Mouse (Mus musculus) hindbrain, embryonic 11.5 days (tissue): Measurements from ENCODE around the gene Fbxl17. TPM values are rescaled to one million over a fixed set of nuclear protein-coding genes. Genes with fewer than 3 reads are reported as not detected.

Experiments used
- ATAC-seq: fragments of 200-750 bp; cut with Nextera tagmentation; 2 replicates; pipeline ENCODE4 v1.8.0; 2017; ENCODE audit warnings: mild to moderate bottlenecking, moderate TSS enrichment, moderate library complexity; ENCODE audit not compliant: low FRiP score
- DNase-seq: peaks from one replicate; pipeline ENCODE4 v3.0.0-alpha.2; 2015; ENCODE audit warnings: low spot score
- H3K27ac ChIP-seq: fragments of 300-500 bp; sonication (generic); 2 replicates; pipeline ENCODE4 v1.5.1; 2014; ENCODE audit warnings: mild to moderate bottlenecking, low read depth, low read length
- H3K27me3 ChIP-seq: fragments of 300-500 bp; sonication (generic); 2 replicates; pipeline ENCODE4 v1.6.1; 2014; ENCODE audit warnings: mild to moderate bottlenecking, low read length, moderate library complexity, mixed read lengths; ENCODE audit not compliant: control insufficient read depth, insufficient read depth
- H3K36me3 ChIP-seq: fragments of 300-500 bp; sonication (generic); 2 replicates; pipeline ENCODE4 v1.6.1; 2014; ENCODE audit warnings: mild to moderate bottlenecking, low read length, moderate library complexity, mixed read lengths; ENCODE audit not compliant: control insufficient read depth, insufficient read depth
- H3K4me1 ChIP-seq: fragments of 300-500 bp; sonication (generic); replicated peaks from 2 replicates; pipeline ENCODE4 v1.6.1; 2014; ENCODE audit warnings: low read length, mixed read lengths; ENCODE audit not compliant: control insufficient read depth, insufficient read depth
- H3K4me2 ChIP-seq: fragments of 300-500 bp; sonication (generic); replicated peaks from 2 replicates; pipeline ENCODE4 v1.6.1; 2014; ENCODE audit warnings: mild to moderate bottlenecking, low read depth, low read length
- H3K4me3 ChIP-seq: fragments of 300-500 bp; sonication (generic); 2 replicates; pipeline ENCODE4 v1.5.1; 2014; ENCODE audit warnings: low read depth, low read length
- H3K9ac ChIP-seq: fragments of 300-500 bp; sonication (generic); 2 replicates; pipeline ENCODE4 v1.6.1; 2014; ENCODE audit warnings: low read depth, low read length
- H3K9me3 ChIP-seq: fragments of 300-500 bp; sonication (generic); 2 replicates; pipeline ENCODE4 v1.6.1; 2016; ENCODE audit warnings: low read length; ENCODE audit not compliant: control insufficient read depth
- WGBS: fragments of 180-500 bp; shearing (Covaris S2); extraction: QIAGEN DNeasy Blood & Tissue Kit; methylation state at CpG from one replicate; pipeline ENCODE4 v1.1.7; 2014; 5-methylcytosine and 5-hydroxymethylcytosine counted together
- polyA plus RNA-seq: library from polyadenylated mRNA; unstranded; fragments of >200 nt; fragmentation: Nextera tagmentation; extraction: Ambion mirVana; gene quantifications from 2 replicates; pipeline ENCODE4 v1.2.1, GENCODE M21; 2014

The Fbxl17 gene
- polyA plus RNA-seq, 1 experiment from 2014 or later = 9.1 TPM

DNA sequence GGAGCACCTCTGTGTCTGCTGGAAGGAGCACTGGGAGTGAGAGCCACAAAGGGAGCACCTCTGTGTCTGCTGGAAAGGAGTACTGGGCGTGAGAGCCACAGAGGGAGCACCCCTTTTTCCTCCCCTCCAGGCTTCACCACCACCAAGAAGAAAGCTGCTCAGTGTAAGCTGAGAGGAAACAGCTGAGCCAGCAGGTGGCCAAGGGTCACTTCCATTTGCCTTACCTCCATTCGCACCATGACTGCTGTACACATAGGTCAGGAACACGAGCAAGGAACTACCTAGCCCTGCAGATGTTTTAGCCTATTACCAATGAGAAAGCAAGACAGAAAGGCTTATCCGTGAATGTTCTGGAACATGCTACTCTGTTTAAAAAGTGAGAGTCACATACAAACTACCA lies 10.3 kb downstream of the Fbxl17 start:
- H3K9ac ChIP-seq = no peak overlapping the region
- H3K27ac ChIP-seq = no peak overlapping the region
- 87% methylated on average over 4 of the region's 4 CpGs for WGBS
- no peak overlapping the region for H3K4me2 ChIP-seq
- H3K4me3 ChIP-seq = no peak overlapping the region
- H3K4me1 ChIP-seq = no peaks in the 10 kb centered on the region
- no peaks in the 10 kb centered on the region for H3K36me3 ChIP-seq
- DNase-seq (no peak), ATAC-seq (no peak)
- H3K9me3 ChIP-seq = no peaks in the 10 kb centered on the region
- no peaks in the 10 kb centered on the region for H3K27me3 ChIP-seq

DNA sequence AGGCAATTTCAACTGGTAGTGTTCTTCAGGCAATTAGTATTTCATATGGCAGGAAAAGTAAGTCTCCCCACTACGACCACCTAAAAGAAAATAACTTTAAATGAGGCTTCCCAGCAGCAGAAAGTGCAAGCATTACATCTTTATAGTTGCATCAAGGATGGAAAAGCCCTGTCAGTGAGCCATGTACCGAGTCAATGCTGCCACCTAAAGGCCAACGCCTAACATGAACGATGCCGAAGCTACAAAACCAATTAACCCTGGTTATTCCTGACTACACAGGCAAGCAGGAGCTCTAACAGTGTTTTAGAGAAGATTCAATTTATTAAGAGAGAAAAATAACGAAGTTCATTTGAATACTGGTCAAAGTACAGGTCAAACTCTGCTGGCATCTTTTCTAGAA lies 32.0 kb downstream of the Fbxl17 start:
- 11% methylated on average over 6 of the region's 6 CpGs for whole genome bisulfite sequencing
- ATAC-seq (no peak), DNase-seq (peak; percentile 75)
- Histone ChIP-seq H3K36me3 (no peaks in the 10 kb centered on the region), H3K9ac (no peak overlapping the region), H3K4me1 (no peaks in the 10 kb centered on the region), H3K27me3 (no peaks in the 10 kb centered on the region), H3K4me3 (no peak overlapping the region), H3K27ac (no peak overlapping the region), H3K4me2 (no peak overlapping the region), H3K9me3 (no peaks in the 10 kb centered on the region)

DNA sequence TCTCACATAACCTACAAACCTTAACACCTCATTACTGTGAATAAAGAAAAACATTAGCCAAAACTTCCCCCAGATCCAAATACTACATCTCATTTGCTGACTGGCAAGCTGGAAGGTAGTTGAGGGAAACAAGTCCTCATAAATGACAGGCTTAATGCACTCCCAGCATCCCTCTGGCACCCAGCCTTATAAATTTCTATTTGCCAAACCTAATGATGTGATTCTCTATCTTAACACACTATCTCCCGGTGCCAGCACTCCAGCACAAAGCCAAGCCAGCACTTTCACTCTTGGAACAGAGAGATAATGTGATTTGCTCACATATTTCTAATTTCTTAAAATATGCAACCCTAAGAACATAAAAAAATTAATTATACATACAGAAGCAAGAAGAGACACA lies 34.6 kb downstream of the Fbxl17 start:
- Histone ChIP-seq H3K27me3 (no peaks in the 10 kb centered on the region), H3K4me2 (no peak overlapping the region), H3K9me3 (no peaks in the 10 kb centered on the region), H3K4me3 (no peak overlapping the region), H3K27ac (no peak overlapping the region), H3K4me1 (no peaks in the 10 kb centered on the region; the same call in 1 of the 2 replicates), H3K9ac (no peak overlapping the region), H3K36me3 (no peaks in the 10 kb centered on the region)
- 78% methylated on average over 1 of the region's 1 CpGs for WGBS
- DNase-seq = no peak
- ATAC-seq = no peak

DNA sequence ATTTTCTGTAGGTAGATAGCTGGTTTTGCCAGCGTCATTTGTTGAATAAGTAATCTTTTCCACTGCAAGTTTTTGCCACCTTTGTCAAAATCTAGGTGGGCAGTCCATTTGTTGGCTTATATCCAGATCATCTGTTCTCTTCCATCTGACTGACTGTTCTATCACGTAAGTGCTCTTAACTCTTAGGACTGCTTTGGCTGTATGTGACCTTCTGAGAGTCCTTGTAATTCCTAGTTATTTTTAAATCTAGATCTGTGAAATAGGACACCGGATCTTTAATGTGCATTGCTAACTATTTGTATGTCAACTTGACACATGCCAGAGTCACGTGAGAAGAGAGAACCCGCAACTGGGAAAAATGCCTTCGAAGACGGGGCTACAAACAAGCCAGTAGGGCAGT lies 37.3 kb downstream of the Fbxl17 start:
- no peak overlapping the region for H3K4me3 ChIP-seq
- no peak for ATAC-seq
- no peaks in the 10 kb centered on the region; the same call in 1 of the 2 replicates for H3K4me1 ChIP-seq
- H3K27ac ChIP-seq = no peak overlapping the region
- no peaks in the 10 kb centered on the region for H3K36me3 ChIP-seq
- no peak for DNase-seq
- H3K9ac ChIP-seq = no peak overlapping the region
- H3K4me2 ChIP-seq = no peak overlapping the region
- H3K9me3 ChIP-seq = no peaks in the 10 kb centered on the region
- no peaks in the 10 kb centered on the region for H3K27me3 ChIP-seq
- 90% methylated on average over 7 of the region's 7 CpGs for WGBS

DNA sequence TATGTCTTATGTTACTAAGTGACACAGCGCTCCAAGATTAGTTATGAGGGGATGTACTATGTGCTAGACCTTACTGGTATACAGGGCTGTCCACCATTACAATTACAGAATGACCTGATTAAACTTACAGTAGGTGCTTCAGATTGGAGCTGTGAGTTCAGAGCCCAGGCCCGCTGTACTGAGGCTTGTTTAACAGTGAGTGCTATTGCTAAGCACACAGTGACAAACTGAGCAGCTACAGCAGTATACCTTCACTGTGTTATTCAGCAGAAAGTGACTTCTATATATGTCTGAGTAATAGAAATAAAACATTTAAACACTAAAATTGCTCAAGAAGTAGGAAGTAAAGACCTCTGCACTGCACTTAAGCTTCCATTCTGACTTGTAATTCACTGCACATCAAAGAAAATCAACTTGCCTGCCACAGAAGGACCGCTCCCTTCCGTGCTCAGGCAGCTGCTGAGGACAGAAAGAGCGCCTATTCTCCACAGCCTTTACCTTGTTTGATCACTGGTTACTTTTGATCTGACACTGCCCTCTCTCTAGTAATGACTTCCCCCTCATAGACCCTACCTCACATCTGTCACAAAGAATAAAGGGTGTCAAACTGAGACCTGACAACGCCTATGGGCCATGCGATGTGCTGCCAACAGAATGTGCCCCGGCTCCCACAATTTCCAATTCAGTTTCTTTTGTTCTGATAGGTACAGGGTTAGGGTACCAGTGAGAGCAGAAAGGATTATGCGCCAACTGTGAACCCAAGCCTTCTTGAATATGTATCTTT lies 39.9 kb downstream of the Fbxl17 start:
- Histone ChIP-seq H3K9me3 (no peaks in the 10 kb centered on the region), H3K4me2 (no peak overlapping the region), H3K9ac (no peak overlapping the region), H3K4me3 (no peak overlapping the region), H3K27me3 (no peaks in the 10 kb centered on the region), H3K36me3 (no peaks in the 10 kb centered on the region), H3K4me1 (no peaks in the 10 kb centered on the region; the same call in 1 of the 2 replicates), H3K27ac (no peak overlapping the region)
- ATAC-seq = 0 out of 2 replicates have a peak, but pooled peaks have one; percentile 22
- WGBS = 43% methylated on average over 9 of the region's 9 CpGs
- DNase-seq = no peak

DNA sequence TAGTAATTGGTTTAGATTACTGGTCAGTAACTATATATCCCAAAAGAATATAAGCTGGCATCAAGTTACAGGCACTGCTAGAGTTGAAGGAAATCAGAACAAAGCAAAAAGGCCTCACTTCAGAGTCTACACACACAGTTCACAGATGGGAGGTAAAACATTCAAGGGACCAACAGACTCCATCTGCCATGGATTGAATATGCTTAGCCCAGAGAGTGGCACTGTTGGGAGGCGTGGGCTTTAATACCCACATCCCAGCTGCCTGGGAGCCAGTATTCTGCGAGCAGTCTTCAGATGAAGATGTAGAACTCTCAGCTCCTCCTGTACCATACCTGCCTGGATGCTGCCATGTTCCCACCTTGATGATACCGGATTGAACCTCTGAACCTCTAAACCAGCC lies 41.8 kb downstream of the Fbxl17 start:
- ATAC-seq (no peak), DNase-seq (no peak)
- WGBS = 94% methylated on average over 3 of the region's 3 CpGs
- H3K4me1 ChIP-seq = no peaks in the 10 kb centered on the region; the same call in 1 of the 2 replicates
- H3K9me3 ChIP-seq = no peaks in the 10 kb centered on the region
- H3K36me3 ChIP-seq = no peaks in the 10 kb centered on the region
- H3K4me3 ChIP-seq = no peak overlapping the region
- H3K9ac ChIP-seq = no peak overlapping the region
- no peak overlapping the region for H3K27ac ChIP-seq
- H3K27me3 ChIP-seq = no peaks in the 10 kb centered on the region
- no peak overlapping the region for H3K4me2 ChIP-seq

DNA sequence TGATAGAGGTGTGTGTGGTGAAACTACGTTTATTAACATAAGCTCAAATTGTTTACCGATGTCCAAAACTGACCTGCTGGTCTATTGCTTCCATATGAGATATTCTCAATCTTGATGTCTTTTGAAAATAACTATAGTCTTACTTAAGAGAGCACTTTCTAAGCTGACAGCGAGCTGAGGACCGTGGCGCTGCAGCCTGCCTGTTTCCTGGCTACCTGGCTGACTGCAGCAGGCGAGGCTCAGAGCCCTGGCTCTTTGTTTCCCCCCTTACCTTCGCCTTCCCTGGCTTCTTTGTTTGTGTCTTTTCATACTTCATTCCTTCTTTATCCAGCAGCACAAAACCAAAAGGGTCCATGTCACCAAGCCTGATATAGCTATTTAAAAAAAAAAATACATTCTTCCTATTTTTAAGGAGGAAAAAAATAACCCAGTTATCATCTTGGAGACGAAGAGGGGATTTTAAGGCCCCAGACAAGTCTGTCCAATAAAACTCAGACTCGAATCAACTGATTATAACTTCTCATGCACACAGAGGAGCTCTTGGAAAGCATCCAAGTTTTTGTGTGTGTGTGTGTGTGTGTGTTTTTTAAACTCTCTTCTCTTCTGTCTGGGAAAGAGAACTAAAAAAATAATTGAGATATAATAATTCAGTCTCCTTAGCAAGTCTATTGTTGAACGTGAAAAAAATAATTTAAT lies 48.4 kb downstream of the Fbxl17 start:
- Histone ChIP-seq H3K4me2 (no peak overlapping the region), H3K4me3 (no peak overlapping the region)
- ATAC-seq = no peak

DNA sequence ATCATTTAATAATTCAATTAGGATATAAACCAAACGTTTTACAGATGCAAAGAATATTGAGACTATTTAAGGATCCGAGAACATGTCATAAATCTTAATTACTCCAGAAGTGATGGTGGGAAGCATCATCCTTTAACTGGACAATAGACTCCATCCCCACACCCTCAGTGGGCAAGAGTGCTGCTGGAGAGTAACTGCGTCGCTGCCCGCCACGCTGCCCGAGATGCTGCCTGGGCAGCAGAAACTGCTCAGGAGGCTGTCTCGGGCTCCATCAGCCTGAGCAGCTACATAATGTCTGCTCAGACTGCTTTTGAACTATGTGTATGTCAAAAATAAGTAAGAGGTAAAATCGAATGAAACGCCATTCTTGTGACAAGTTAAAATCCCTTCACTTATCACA lies 52.1 kb downstream of the Fbxl17 start:
- Histone ChIP-seq H3K27ac (no peak overlapping the region), H3K9ac (no peak overlapping the region), H3K4me2 (no peak overlapping the region), H3K4me3 (no peak overlapping the region), H3K36me3 (no peaks in the 10 kb centered on the region), H3K27me3 (no peaks in the 10 kb centered on the region), H3K9me3 (no peaks in the 10 kb centered on the region), H3K4me1 (no peaks in the 10 kb centered on the region)
- WGBS = 80% methylated on average over 10 of the region's 10 CpGs
- no peak for DNase-seq
- no peak for ATAC-seq

More for the DNA sequence above, 48.4 kb downstream of the Fbxl17 start:
- WGBS = 75% methylated on average over 10 of the region's 10 CpGs
- H3K27me3 ChIP-seq = no peaks in the 10 kb centered on the region
- H3K9me3 ChIP-seq = no peaks in the 10 kb centered on the region
- no peak overlapping the region for H3K27ac ChIP-seq
- H3K9ac ChIP-seq = no peak overlapping the region
- no peak for DNase-seq
- no peaks in the 10 kb centered on the region for H3K36me3 ChIP-seq
- H3K4me1 ChIP-seq = no peaks in the 10 kb centered on the region
